Mouse (Mus musculus) stomach, postnatal 0 days (tissue): ENCODE results near the gene Galnt10. TPM values are rescaled to one million over a fixed set of nuclear protein-coding genes. Genes with fewer than 3 reads are reported as not detected.

Experiments
- ATAC-seq: fragments of 200-750 bp; cut with Nextera tagmentation; 2 replicates; pipeline ENCODE4 v1.8.0; 2017; ENCODE audit not compliant: low FRiP score, low TSS enrichment
- DNase-seq: peaks from one replicate; pipeline ENCODE4 v3.0.0-alpha.2; 2016; ENCODE audit warnings: low spot score
- H3K27ac ChIP-seq: fragments of 300-500 bp; sonication (generic); replicated peaks from 2 replicates; pipeline ENCODE4 v1.5.1; 2014; ENCODE audit warnings: mild to moderate bottlenecking, control low read depth
- H3K27me3 ChIP-seq: fragments of 300-500 bp; sonication (generic); 2 replicates; pipeline ENCODE4 v1.6.1; 2014; ENCODE audit warnings: low read length; ENCODE audit not compliant: control insufficient read depth, insufficient read depth
- H3K36me3 ChIP-seq: fragments of 300-500 bp; sonication (generic); 2 replicates; pipeline ENCODE4 v1.6.1; 2014; ENCODE audit warnings: low read length, mixed read lengths; ENCODE audit not compliant: control insufficient read depth, insufficient read depth
- H3K4me1 ChIP-seq: fragments of 300-500 bp; sonication (generic); replicated peaks from 2 replicates; pipeline ENCODE4 v1.6.1; 2014; ENCODE audit warnings: antibody characterized with exemption; ENCODE audit not compliant: control insufficient read depth, insufficient read depth
- H3K4me2 ChIP-seq: fragments of 300-500 bp; sonication (generic); replicated peaks from 2 replicates; pipeline ENCODE4 v1.6.1; 2014; ENCODE audit warnings: low read depth, mild to moderate bottlenecking, control low read depth, moderate library complexity
- H3K4me3 ChIP-seq: fragments of 300-500 bp; sonication (generic); 2 replicates; pipeline ENCODE4 v1.5.1; 2014; ENCODE audit warnings: low read depth, low read length, control low read depth
- H3K9ac ChIP-seq: fragments of 300-500 bp; sonication (generic); 2 replicates; pipeline ENCODE4 v1.6.1; 2014; ENCODE audit warnings: mild to moderate bottlenecking, low read length, control low read depth, mixed read lengths
- H3K9me3 ChIP-seq: fragments of 300-500 bp; sonication (generic); 2 replicates; pipeline ENCODE4 v1.6.1; 2016; ENCODE audit warnings: low read length; ENCODE audit not compliant: control insufficient read depth
- CTCF ChIP-seq: IDR thresholded peaks from 2 replicates; pipeline ENCODE4 v1.5.1; 2016; ENCODE audit warnings: antibody characterized with exemption, low read depth, mild to moderate bottlenecking, moderate library complexity
- EP300 ChIP-seq: optimal IDR thresholded peaks from 2 replicates; pipeline ENCODE3; 2016; ENCODE audit warnings: antibody characterized with exemption
- WGBS: fragments of 180-500 bp; shearing (Covaris S2); extraction: QIAGEN DNeasy Blood & Tissue Kit; methylation state at CpG from one replicate; pipeline ENCODE4 v1.1.7; 2014; 5-methylcytosine and 5-hydroxymethylcytosine counted together
- polyA plus RNA-seq: library from polyadenylated mRNA; unstranded; fragments of >200 nt; fragmentation: Nextera tagmentation; extraction: Ambion mirVana; gene quantifications from 2 replicates; pipeline ENCODE4 v1.2.1, GENCODE M21; 2015

The Galnt10 gene
- polyA plus RNA-seq, 1 experiment from 2014 or later = 8.8 TPM

DNA sequence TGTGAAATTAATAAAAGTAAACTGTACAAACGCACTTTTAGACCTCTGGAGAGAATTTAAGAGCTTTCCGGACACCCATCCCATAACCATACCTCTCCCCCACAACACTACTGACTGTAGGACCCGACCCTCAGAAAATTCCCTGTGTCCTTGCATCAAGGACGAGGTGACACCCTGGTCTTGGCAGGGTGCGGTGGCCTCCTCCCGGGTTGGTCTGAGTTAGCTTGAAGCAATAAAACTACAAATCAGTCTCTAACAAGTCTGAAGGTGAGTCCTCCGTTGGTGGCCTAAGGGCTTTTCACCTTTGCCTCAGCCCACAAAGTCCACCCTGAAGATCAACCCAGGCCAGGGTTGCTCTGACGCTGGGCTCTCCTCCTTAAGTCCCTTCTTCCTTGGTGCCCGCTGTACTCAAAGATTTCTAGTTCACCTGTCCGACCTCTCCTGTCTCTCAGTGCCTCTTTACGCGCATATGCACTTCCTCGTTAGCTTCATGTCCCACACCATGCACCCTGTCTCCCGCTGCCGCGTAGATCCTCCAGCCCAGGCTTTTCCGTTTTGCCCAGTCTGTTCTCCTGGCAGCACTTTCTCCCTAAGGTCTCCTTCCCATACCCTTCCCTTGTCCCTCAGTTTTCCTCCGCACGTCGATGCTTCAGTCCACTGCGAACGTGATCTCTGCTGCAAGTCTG lies 155.2 kb downstream of the Galnt10 start:
- no peak for TF ChIP-seq EP300
- no peak for TF ChIP-seq CTCF
- Histone ChIP-seq H3K27me3 (no peaks in the 10 kb centered on the region), H3K27ac (peak overlapping the region; percentile 83), H3K9me3 (no peaks in the 10 kb centered on the region), H3K4me3 (peak overlapping the region; percentile 87), H3K4me1 (0 out of 2 replicates have a peak, but pooled peaks cover 3% of the 10 kb centered on the region), H3K9ac (peak overlapping the region; percentile 89), H3K4me2 (peak overlapping the region; percentile 93), H3K36me3 (no peaks in the 10 kb centered on the region)
- ATAC-seq = no peak
- peak; percentile 24 for DNase-seq
- WGBS = 14% methylated on average over 22 of the region's 22 CpGs

DNA sequence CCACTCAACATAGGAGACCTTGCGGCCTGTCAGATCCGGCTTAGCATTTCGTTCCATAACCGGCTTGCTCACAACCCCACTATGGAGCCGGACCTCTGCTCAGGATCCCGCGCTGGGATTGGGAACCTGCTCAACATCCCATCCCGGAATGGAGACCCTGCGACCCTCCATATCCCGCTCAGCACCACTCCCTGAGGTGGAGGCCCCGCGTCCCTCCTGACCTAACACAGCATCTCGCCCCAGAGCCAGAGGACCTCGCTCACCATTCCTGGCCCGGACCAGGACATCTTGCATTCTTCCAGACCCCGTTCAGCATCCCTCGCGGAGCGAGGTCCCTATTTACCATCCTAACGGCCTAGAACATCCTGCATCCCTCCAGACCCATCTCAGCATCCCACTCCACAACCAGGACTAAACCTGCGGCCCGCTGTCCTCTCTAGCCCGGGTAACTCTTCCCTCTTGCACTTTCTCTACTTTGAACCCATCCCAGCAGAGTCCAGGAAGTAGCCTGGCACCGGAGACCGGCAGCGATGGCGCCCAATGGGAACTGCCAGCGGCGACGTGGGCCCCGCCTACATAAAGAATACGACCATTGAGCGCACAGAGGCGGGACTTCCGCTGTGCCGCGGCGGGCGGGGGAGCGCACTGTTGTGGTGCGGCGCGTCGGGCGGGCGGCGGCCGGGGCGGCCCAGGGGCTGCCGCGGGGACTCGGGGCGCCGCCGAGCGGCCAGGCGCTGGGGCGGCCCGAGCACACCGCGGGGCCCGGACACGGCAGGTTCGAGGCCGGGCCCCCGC lies 155.9 kb downstream of the Galnt10 start, which contains the start of gene Sap30l:
Gene Sap30l (plus strand): TSS at position 667 of the 795 bp plus-strand sequence.
- peak within 1 kb of the TSS; percentile 84 for H3K27ac ChIP-seq
- TF ChIP-seq CTCF (no peak), EP300 (no peak)
- WGBS = under 1% methylated on average over 50 of the region's 66 CpGs

DNA sequence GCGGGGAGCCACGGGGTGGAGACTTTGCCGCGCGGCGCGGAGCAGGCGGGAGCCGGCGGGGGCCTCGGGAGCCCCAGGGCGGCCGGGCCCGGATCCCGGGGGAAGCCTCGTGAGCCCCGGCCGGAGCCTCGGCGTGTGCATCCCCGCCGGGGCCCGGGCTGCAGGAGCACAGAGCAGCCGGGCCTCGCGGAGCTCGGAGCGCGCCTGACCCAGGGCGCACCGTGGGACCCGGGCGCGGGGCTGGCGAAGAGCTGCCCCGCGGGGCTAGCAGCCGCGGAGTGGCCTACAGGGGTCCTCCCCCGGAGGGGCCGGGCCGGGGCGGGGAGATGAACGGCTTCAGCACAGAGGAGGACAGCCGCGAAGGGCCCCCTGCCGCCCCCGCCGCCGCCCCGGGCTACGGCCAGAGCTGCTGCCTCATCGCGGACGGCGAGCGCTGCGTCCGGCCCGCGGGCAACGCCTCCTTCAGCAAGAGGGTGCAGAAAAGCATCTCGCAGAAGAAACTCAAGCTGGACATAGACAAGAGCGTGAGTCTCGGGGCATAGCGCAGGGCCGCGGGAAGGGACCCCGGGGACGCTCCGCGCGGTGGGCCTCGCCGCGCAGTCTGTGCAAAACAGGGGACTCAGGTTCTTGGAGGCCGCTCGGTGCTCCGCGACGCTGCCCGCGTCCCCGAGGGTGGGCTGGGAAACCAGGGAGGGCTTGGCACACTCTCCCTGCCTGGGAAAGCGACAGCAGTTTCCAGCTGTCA lies 156.7 kb downstream of the Galnt10 start:
- DNase-seq = peak; percentile 64
- under 1% methylated on average over 65 of the region's 85 CpGs for WGBS

More for the DNA sequence above, 155.9 kb downstream of the Galnt10 start, which contains the start of gene Sap30l:
- no peaks in the 10 kb centered on the region for H3K36me3 ChIP-seq
- ATAC-seq = peak; percentile 98
- H3K4me3 ChIP-seq = peak within 1 kb of the TSS; percentile 87
- H3K9ac ChIP-seq = peak within 1 kb of the TSS; percentile 89
- no peaks in the 10 kb centered on the region for H3K9me3 ChIP-seq
- H3K4me2 ChIP-seq = peak within 1 kb of the TSS; percentile 93
- H3K27me3 ChIP-seq = no peaks in the 10 kb centered on the region
- DNase-seq = peak; percentile 96
- 0 out of 2 replicates have a peak, but pooled peaks cover 3% of the 10 kb centered on the region for H3K4me1 ChIP-seq

DNA sequence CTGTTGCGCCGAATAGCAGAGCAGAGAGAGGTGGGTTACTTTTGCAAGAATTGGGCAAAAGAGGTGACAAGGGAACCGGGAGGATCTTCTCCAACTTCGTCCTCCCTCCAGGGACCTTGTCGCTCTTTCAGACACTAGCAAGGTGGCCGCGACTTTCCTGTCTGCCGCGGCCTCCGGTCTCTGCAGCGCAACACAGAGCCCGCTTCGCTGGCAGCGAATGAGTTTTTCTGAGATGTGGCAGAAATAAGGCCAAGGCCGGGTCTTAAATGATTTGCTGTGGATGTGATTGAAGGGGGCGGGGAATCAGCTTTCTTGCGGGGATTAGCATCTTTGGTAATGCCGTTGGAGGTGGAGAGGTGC lies 157.2 kb downstream of the Galnt10 start:
- DNase-seq (no peak), ATAC-seq (no peak)
- Histone ChIP-seq H3K27me3 (no peaks in the 10 kb centered on the region), H3K4me1 (0 out of 2 replicates have a peak, but pooled peaks cover 3% of the 10 kb centered on the region), H3K4me3 (peak overlapping the region; percentile 87), H3K9me3 (no peaks in the 10 kb centered on the region), H3K4me2 (peak overlapping the region; percentile 93), H3K36me3 (no peaks in the 10 kb centered on the region), H3K27ac (peak overlapping the region; percentile 84; the same call in 1 of the 2 replicates), H3K9ac (peak overlapping the region; percentile 89)
- under 1% methylated on average over 18 of the region's 18 CpGs for WGBS
- TF ChIP-seq CTCF (no peak), EP300 (no peak)

More for the DNA sequence above, 156.7 kb downstream of the Galnt10 start:
- Histone ChIP-seq H3K27ac (peak overlapping the region; percentile 84), H3K36me3 (no peaks in the 10 kb centered on the region), H3K4me2 (peak overlapping the region; percentile 93), H3K4me3 (peak overlapping the region; percentile 87), H3K9ac (peak overlapping the region; percentile 89), H3K4me1 (0 out of 2 replicates have a peak, but pooled peaks cover 3% of the 10 kb centered on the region), H3K27me3 (no peaks in the 10 kb centered on the region), H3K9me3 (no peaks in the 10 kb centered on the region)
- TF ChIP-seq EP300 (no peak), CTCF (no peak)
- peak; percentile 43 for ATAC-seq

DNA sequence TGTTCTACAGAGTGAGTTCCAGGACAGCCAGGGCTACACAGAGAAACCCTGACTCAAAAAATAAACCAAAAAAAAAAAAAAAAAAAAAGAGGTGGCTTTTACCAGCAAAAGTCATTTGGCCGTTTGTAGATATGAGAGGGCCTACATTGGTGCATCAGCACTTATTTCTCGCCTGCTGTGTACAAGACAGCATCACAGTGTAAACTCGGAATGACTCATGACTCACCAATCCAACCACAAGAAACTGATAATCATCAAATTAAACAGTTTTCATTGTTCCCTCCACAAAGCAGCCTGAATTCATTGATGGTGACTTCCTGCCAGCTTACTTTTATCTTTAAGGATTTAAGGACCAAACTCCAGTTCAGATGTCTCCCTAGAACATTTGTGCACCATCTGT lies 159.8 kb downstream of the Galnt10 start:
- Histone ChIP-seq H3K27ac (no peak overlapping the region), H3K9me3 (no peaks in the 10 kb centered on the region), H3K4me3 (no peak overlapping the region), H3K9ac (no peak overlapping the region), H3K27me3 (no peaks in the 10 kb centered on the region), H3K4me1 (0 out of 2 replicates have a peak, but pooled peaks cover 3% of the 10 kb centered on the region), H3K4me2 (no peak overlapping the region), H3K36me3 (peaks cover 4% of the 10 kb centered on the region; the same call in 1 of the 2 replicates)
- DNase-seq (no peak), ATAC-seq (no peak)
- TF ChIP-seq CTCF (no peak), EP300 (no peak)
- WGBS = 41% methylated on average over 3 of the region's 3 CpGs
